Mouse (Mus musculus): ENCODE data around the gene Hsdl1.

GRCm38 (mm10) chr8:119616358-119616757, 41.4 kb upstream of the Hsdl1 start:
- no peak for TF ChIP-seq CTCF (IDR thresholded peaks at IDR 0.05; ENCODE audit: low read depth, low read length)
- no peak for TF ChIP-seq POLR2A (IDR thresholded peaks at IDR 0.05; ENCODE audit: extremely low read depth, insufficient read depth, low read length)

Measured in liver, adult 2 months (tissue).